Mouse (Mus musculus) forebrain, embryonic 16.5 days (tissue): ENCODE results near the gene Vpreb2. TPM values are rescaled to one million over a fixed set of nuclear protein-coding genes. Genes with fewer than 3 reads are reported as not detected.

Source experiments
- ATAC-seq: fragments of 200-750 bp; cut with Nextera tagmentation; 2 replicates; pipeline ENCODE4 v1.8.0; 2017; ENCODE audit warnings: mild to moderate bottlenecking, moderate library complexity
- H3K27ac ChIP-seq: fragments of 300-500 bp; sonication (generic); 2 replicates; pipeline ENCODE4 v1.5.1; 2014; ENCODE audit warnings: low read length, control low read depth
- H3K27me3 ChIP-seq: fragments of 300-500 bp; sonication (generic); replicated peaks from 2 replicates; pipeline ENCODE4 v1.6.1; 2014; ENCODE audit warnings: low read length; ENCODE audit not compliant: control insufficient read depth, insufficient read depth
- H3K36me3 ChIP-seq: fragments of 300-500 bp; sonication (generic); 2 replicates; pipeline ENCODE4 v1.6.1; 2014; ENCODE audit not compliant: control insufficient read depth, insufficient read depth
- H3K4me1 ChIP-seq: fragments of 300-500 bp; sonication (generic); replicated peaks from 2 replicates; pipeline ENCODE4 v1.6.1; 2014; ENCODE audit warnings: low read length; ENCODE audit not compliant: control insufficient read depth, insufficient read depth
- H3K4me2 ChIP-seq: fragments of 300-500 bp; sonication (generic); 2 replicates; pipeline ENCODE4 v1.6.1; 2014; ENCODE audit warnings: mild to moderate bottlenecking, low read length, control low read depth
- H3K4me3 ChIP-seq: fragments of 300-500 bp; sonication (generic); replicated peaks from 2 replicates; pipeline ENCODE4 v1.5.1; 2014; ENCODE audit warnings: mild to moderate bottlenecking, low read length, control low read depth
- H3K9ac ChIP-seq: fragments of 300-500 bp; sonication (generic); replicated peaks from 2 replicates; pipeline ENCODE4 v1.6.1; 2014; ENCODE audit warnings: low read depth, low read length, control low read depth
- H3K9me3 ChIP-seq: fragments of 300-500 bp; sonication (generic); 2 replicates; pipeline ENCODE4 v1.6.1; 2016; ENCODE audit warnings: low read length; ENCODE audit not compliant: control insufficient read depth
- WGBS: fragments of 180-500 bp; shearing (Covaris S2); extraction: QIAGEN DNeasy Blood & Tissue Kit; methylation state at CpG from one replicate; pipeline ENCODE4 v1.1.7; 2014; 5-methylcytosine and 5-hydroxymethylcytosine counted together
- polyA plus RNA-seq: library from polyadenylated mRNA; unstranded; fragments of >200 nt; fragmentation: Nextera tagmentation; extraction: Ambion mirVana; gene quantifications from 2 replicates; pipeline ENCODE4 v1.2.1, GENCODE M21; 2015

Vpreb2 gene
- polyA plus RNA-seq: not detected in 2 replicates

GRCm38 (mm10) chr16:17980128-17980527, at the start of gene Vpreb2:
Vpreb2 (plus strand) TSS chr16:17980428.
- Histone ChIP-seq H3K27me3 (no peaks in the 10 kb centered on the region), H3K4me1 (no peaks in the 10 kb centered on the region), H3K27ac (no peak within 1 kb of the TSS), H3K4me3 (no peak within 1 kb of the TSS), H3K4me2 (no peak within 1 kb of the TSS), H3K9ac (no peak within 1 kb of the TSS), H3K9me3 (no peaks in the 10 kb centered on the region), H3K36me3 (no peaks in the 10 kb centered on the region)
- 50% methylated on average over 1 of the region's 1 CpGs for WGBS
- ATAC-seq: no peak

- no peak overlapping the region for H3K9ac ChIP-seq
- no peak overlapping the region for H3K4me3 ChIP-seq
- no peaks in the 10 kb centered on the region; the same call in 1 of the 2 replicates for H3K27me3 ChIP-seq
- no peaks in the 10 kb centered on the region for H3K36me3 ChIP-seq
- H3K9me3 ChIP-seq: no peaks in the 10 kb centered on the region
- WGBS: 59% methylated on average over 5 of the region's 5 CpGs
- peaks cover 13% of the 10 kb centered on the region for H3K4me1 ChIP-seq
- ATAC-seq: no peak
- no peak overlapping the region for H3K4me2 ChIP-seq
- no peak overlapping the region for H3K27ac ChIP-seq
These were observed 48.2 kb upstream of the Vpreb2 start for GRCm38 (mm10) chr16:17931906-17932460.

GRCm38 (mm10) chr16:17933594-17934444, 46.4 kb upstream of the Vpreb2 start:
- no peak overlapping the region for H3K9ac ChIP-seq
- ATAC-seq: no peak
- H3K4me1 ChIP-seq: peaks cover 2% of the 10 kb centered on the region; the same call in 1 of the 2 replicates
- no peaks in the 10 kb centered on the region for H3K36me3 ChIP-seq
- WGBS: 73% methylated on average over 9 of the region's 9 CpGs
- H3K27me3 ChIP-seq: no peaks in the 10 kb centered on the region; the same call in 1 of the 2 replicates
- H3K4me2 ChIP-seq: no peak overlapping the region
- H3K4me3 ChIP-seq: no peak overlapping the region
- H3K27ac ChIP-seq: no peak overlapping the region
- H3K9me3 ChIP-seq: no peaks in the 10 kb centered on the region

DNA sequence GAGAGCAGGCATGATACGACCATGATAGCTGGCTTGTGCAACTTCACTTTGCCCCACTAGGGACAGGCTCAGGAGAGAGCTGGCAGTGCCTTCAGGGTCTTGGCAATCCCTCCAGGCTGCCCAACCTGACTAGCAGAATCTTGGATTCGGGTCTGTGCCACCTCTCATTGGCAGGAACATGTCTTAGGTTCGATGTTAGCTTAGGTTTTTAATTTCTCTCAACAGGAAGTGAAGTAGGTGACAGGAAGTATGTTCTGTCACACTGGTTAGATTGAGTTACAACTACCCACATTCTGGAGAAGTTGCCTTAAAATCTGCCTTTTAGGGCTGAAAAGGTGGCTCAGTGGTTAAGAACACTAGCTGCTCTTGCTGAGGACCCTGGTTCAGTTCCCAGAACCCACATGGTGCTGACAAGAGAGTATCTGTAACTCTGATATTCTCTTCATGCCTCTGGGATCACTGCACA, 45.8 kb upstream of the Vpreb2 start:
- Histone ChIP-seq H3K4me2 (no peak overlapping the region), H3K4me1 (no peaks in the 10 kb centered on the region; the same call in 1 of the 2 replicates), H3K36me3 (no peaks in the 10 kb centered on the region), H3K9me3 (no peaks in the 10 kb centered on the region), H3K27ac (no peak overlapping the region), H3K27me3 (no peaks in the 10 kb centered on the region; the same call in 1 of the 2 replicates), H3K9ac (no peak overlapping the region), H3K4me3 (no peak overlapping the region)
- ATAC-seq: no peak
- WGBS: 67% methylated on average over 3 of the region's 3 CpGs

DNA sequence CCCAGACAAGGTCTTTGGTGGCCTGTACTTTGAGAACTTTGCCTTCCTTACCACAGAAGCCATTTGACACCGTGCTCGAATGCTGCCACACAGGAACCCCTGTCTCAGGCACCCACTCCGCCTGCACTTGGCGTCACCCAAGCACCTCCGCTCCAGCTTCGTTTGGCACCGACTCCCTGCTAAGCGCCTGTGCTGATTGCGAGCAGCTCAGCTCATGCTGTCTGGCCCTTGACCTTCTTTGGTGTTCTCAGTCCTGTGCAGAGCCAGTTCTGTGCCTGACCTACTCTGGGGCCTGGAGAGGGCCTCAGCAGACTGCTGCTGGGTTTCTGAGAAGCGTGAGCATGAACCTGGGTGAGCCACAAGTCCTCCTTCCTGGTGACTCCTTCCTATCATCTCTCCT, 43.5 kb upstream of the Vpreb2 start:
- H3K27me3 ChIP-seq: no peaks in the 10 kb centered on the region; the same call in 1 of the 2 replicates
- no peak overlapping the region for H3K4me2 ChIP-seq
- H3K9me3 ChIP-seq: no peaks in the 10 kb centered on the region
- no peak overlapping the region for H3K27ac ChIP-seq
- no peak for ATAC-seq
- 78% methylated on average over 10 of the region's 10 CpGs for WGBS
- H3K4me1 ChIP-seq: no peaks in the 10 kb centered on the region; the same call in 1 of the 2 replicates
- H3K4me3 ChIP-seq: no peak overlapping the region
- H3K36me3 ChIP-seq: no peaks in the 10 kb centered on the region
- H3K9ac ChIP-seq: no peak overlapping the region

- Histone ChIP-seq H3K36me3 (no peaks in the 10 kb centered on the region), H3K4me2 (no peak overlapping the region), H3K4me3 (no peak overlapping the region), H3K9ac (no peak overlapping the region), H3K27ac (no peak overlapping the region), H3K9me3 (no peaks in the 10 kb centered on the region), H3K27me3 (no peaks in the 10 kb centered on the region; the same call in 1 of the 2 replicates), H3K4me1 (no peaks in the 10 kb centered on the region; the same call in 1 of the 2 replicates)
- 84% methylated on average over 7 of the region's 7 CpGs for WGBS
- no peak for ATAC-seq
These were observed 42.0 kb upstream of the Vpreb2 start for GRCm38 (mm10) chr16:17938187-17938586.

- 9% methylated on average over 7 of the region's 7 CpGs for WGBS
- no peaks in the 10 kb centered on the region; the same call in 1 of the 2 replicates for H3K4me1 ChIP-seq
- no peak overlapping the region for H3K27ac ChIP-seq
These were observed 41.4 kb upstream of the Vpreb2 start for GRCm38 (mm10) chr16:17938821-17939220.

DNA sequence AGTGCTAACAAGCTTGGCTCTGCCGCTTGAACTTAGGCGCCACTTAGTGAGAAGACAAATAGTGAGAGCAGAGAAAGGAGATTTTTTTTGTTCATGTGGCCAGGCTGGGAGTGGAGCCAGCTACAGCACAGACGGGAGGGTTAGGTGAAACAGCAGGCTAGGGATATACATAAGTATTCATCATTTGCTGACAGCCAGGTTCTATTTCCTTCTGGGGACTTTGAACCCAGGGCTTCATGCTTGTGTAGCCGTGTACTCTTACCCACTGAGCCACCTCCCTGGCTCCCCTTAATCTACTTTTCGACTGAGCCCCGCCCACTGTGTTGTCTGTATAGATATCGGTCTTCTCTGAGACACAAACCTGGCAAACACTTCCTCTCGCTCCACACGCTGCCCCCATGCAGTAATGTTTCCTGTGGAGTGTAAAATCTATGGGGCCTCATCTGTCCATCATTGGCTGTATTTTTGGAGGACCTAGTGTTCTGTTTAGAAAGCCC, 40.9 kb upstream of the Vpreb2 start:
- ATAC-seq: no peak
- Histone ChIP-seq H3K9ac (no peak overlapping the region), H3K9me3 (no peaks in the 10 kb centered on the region), H3K27ac (no peak overlapping the region), H3K4me3 (no peak overlapping the region), H3K4me1 (no peaks in the 10 kb centered on the region; the same call in 1 of the 2 replicates), H3K36me3 (no peaks in the 10 kb centered on the region), H3K4me2 (no peak overlapping the region), H3K27me3 (no peaks in the 10 kb centered on the region)
- WGBS: 43% methylated on average over 9 of the region's 9 CpGs

More at GRCm38 (mm10) chr16:17938821-17939220, 41.4 kb upstream of the Vpreb2 start:
- Histone ChIP-seq H3K4me3 (no peak overlapping the region), H3K4me2 (no peak overlapping the region), H3K36me3 (no peaks in the 10 kb centered on the region), H3K9me3 (no peaks in the 10 kb centered on the region), H3K27me3 (no peaks in the 10 kb centered on the region), H3K9ac (no peak overlapping the region)
- ATAC-seq: peak; percentile 62; the same call in 1 of the 2 replicates

GRCm38 (mm10) chr16:17943466-17943865, 36.8 kb upstream of the Vpreb2 start:
- Histone ChIP-seq H3K9me3 (no peaks in the 10 kb centered on the region), H3K4me2 (no peak overlapping the region), H3K9ac (no peak overlapping the region), H3K27me3 (no peaks in the 10 kb centered on the region), H3K4me1 (no peaks in the 10 kb centered on the region; the same call in 1 of the 2 replicates), H3K27ac (no peak overlapping the region), H3K4me3 (no peak overlapping the region), H3K36me3 (no peaks in the 10 kb centered on the region)
- no peak for ATAC-seq
- 76% methylated on average over 8 of the region's 8 CpGs for WGBS
